In the genomic region with DNA sequence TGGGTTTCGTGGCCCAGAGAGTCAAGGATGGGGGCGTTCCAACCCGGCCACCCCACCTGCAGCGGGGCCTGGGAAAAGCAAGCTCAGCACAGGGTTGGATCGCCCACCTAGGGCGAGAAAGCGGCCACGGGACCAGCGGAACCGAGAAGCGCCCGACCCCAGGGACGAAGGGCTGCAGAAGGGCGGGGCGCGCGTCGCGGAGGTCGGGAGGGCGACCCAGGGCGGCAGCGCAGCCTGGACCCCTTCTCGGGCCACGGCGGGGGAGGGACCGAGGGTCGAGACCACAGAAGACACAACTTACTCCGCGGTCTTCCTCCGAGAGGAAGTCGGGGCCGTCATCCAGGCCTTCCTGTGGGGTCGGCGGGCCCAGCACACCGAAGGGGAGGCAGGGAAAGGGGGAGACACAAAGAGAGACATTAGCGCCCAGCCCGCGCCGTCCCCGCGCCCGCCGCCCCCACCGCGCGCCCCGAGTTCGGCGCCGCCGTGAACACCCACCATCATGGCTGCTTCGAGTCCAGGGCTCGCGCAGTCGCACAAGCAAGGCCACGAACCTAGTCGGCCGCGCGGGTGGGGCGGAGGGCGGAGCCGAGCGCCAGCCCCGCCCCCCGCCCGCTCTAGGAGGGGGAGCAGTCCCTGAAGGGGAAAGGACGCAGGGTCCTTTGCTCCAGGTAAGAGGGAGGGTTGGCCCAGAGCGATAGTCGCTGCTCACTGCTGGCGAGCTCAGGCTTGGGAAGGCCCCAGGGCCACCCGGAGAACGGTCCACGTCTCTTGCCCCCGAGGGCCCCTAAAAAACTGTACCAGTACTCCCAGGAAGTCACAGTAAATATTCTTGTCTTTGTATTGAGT, we compare ENCODE assay signal across 8 mouse cellular contexts. TPM values are rescaled to one million over a fixed set of nuclear protein-coding genes. Genes with fewer than 3 reads are reported as not detected.
DNase-seq lines count a peak whose midpoint lies in the region; ATAC-seq and TF ChIP-seq lines count a peak whose summit lies in the region.

Snx6 (minus strand) TSS at position 551 of the 846 bp plus-strand sequence.

- H3K27me3 ChIP-seq in embryonic facial prominence, embryonic 14.5 days (replicated peaks; ENCODE audit: control insufficient read depth, insufficient read depth, low read length) = no peaks in the 10 kb centered on the region
- H3K27me3 ChIP-seq in limb, embryonic 14.5 days (ENCODE audit: control insufficient read depth, insufficient read depth, low read length) = no peaks in the 10 kb centered on the region
- no peaks in the 10 kb centered on the region for H3K27me3 ChIP-seq in midbrain, postnatal 0 days (ENCODE audit: insufficient read depth, low read length)

- TF ChIP-seq CTCF in midbrain, postnatal 0 days (IDR thresholded peaks at IDR 0.05) = no peak

- peak within 1 kb of the TSS; percentile 98 for H3K4me3 ChIP-seq in embryonic facial prominence, embryonic 14.5 days (ENCODE audit: low read depth, low read length)
- peak within 1 kb of the TSS; percentile 91 for H3K4me3 ChIP-seq in limb, embryonic 14.5 days (replicated peaks; ENCODE audit: low read length)
- peak within 1 kb of the TSS; percentile 98 for H3K4me3 ChIP-seq in midbrain, postnatal 0 days (ENCODE audit: low read depth, low read length)

- DNase-seq in 3T3-L1 (ENCODE audit: low read depth, low spot score) = peak; percentile 84
- DNase-seq in adrenal gland, postnatal 4 days (ENCODE audit: low spot score in 2 of 2) = peak; percentile 63 to 74
- DNase-seq in embryonic facial prominence, embryonic 14.5 days (ENCODE audit: low spot score) = peak; percentile 94
- DNase-seq in heart, adult 8-10 months (ENCODE audit: low spot score) = peak; percentile 65
- peak; percentile 80 for DNase-seq in kidney, adult 9 months
- peak; percentile 91 for DNase-seq in limb, embryonic 14.5 days (ENCODE audit: low spot score)
- peak; percentile 91 for DNase-seq in midbrain, postnatal 0 days (ENCODE audit: low spot score)
- peak; percentile 80 to 82 for DNase-seq in spleen, postnatal 36 days (ENCODE audit: low spot score in 2 of 2)

- WGBS in embryonic facial prominence, embryonic 14.5 days = 1% methylated on average over 30 of the region's 76 CpGs
- WGBS in limb, embryonic 14.5 days = under 1% methylated on average over 73 of the region's 76 CpGs
- WGBS in midbrain, postnatal 0 days = under 1% methylated on average over 67 of the region's 76 CpGs

- peak within 1 kb of the TSS; percentile 98 for H3K9ac ChIP-seq in embryonic facial prominence, embryonic 14.5 days (ENCODE audit: low read depth, low read length)
- peak within 1 kb of the TSS; percentile 96 for H3K9ac ChIP-seq in limb, embryonic 14.5 days (ENCODE audit: low read depth, low read length, severe bottlenecking)
- peak within 1 kb of the TSS; percentile 96 for H3K9ac ChIP-seq in midbrain, postnatal 0 days (replicated peaks; ENCODE audit: low read length, poor library complexity, severe bottlenecking)

- peak within 1 kb of the TSS; percentile 84 for H3K27ac ChIP-seq in embryonic facial prominence, embryonic 14.5 days (replicated peaks; ENCODE audit: low read depth, low read length)
- peak within 1 kb of the TSS; percentile 83 for H3K27ac ChIP-seq in limb, embryonic 14.5 days (replicated peaks; ENCODE audit: low read depth, low read length)
- peak within 1 kb of the TSS; percentile 83 for H3K27ac ChIP-seq in midbrain, postnatal 0 days (ENCODE audit: low read depth, low read length)

- no peaks in the 10 kb centered on the region for H3K9me3 ChIP-seq in embryonic facial prominence, embryonic 14.5 days (ENCODE audit: control insufficient read depth, low read length)
- H3K9me3 ChIP-seq in limb, embryonic 14.5 days (ENCODE audit: control insufficient read depth, low read length) = no peaks in the 10 kb centered on the region
- no peaks in the 10 kb centered on the region for H3K9me3 ChIP-seq in midbrain, postnatal 0 days (ENCODE audit: low read length)

- H3K4me2 ChIP-seq in embryonic facial prominence, embryonic 14.5 days (ENCODE audit: low read depth, low read length) = peak within 1 kb of the TSS; percentile 61
- H3K4me2 ChIP-seq in limb, embryonic 14.5 days (replicated peaks; ENCODE audit: low read depth, low read length, severe bottlenecking) = peak within 1 kb of the TSS; percentile 56
- H3K4me2 ChIP-seq in midbrain, postnatal 0 days (ENCODE audit: low read depth, low read length, poor library complexity, severe bottlenecking) = peak within 1 kb of the TSS; percentile 59

- peak; percentile 75; the same call in 1 of the 2 replicates for TF ChIP-seq POLR2A in limb, embryonic 14.5 days (IDR thresholded peaks at IDR 0.05; ENCODE audit: borderline replicate concordance, extremely low read depth, insufficient read depth, insufficient read length)

- peak; percentile 97 for ATAC-seq in embryonic facial prominence, embryonic 14.5 days (ENCODE audit: low read depth)
- peak; percentile 96 for ATAC-seq in limb, embryonic 14.5 days (ENCODE audit: low FRiP score, low read depth)
- peak; percentile 95 for ATAC-seq in midbrain, postnatal 0 days (ENCODE audit: low FRiP score)

- 0 out of 2 replicates have a peak, but pooled peaks cover 11% of the 10 kb centered on the region for H3K36me3 ChIP-seq in embryonic facial prominence, embryonic 14.5 days (ENCODE audit: control insufficient read depth, insufficient read depth, low read length)
- H3K36me3 ChIP-seq in limb, embryonic 14.5 days (ENCODE audit: control insufficient read depth, insufficient read depth, low read length) = 0 out of 2 replicates have a peak, but pooled peaks cover 9% of the 10 kb centered on the region
- H3K36me3 ChIP-seq in midbrain, postnatal 0 days (ENCODE audit: insufficient read depth, low read length) = no peaks in the 10 kb centered on the region

- peaks cover 10% of the 10 kb centered on the region for H3K4me1 ChIP-seq in embryonic facial prominence, embryonic 14.5 days (ENCODE audit: control insufficient read depth, insufficient read depth, low read length)
- peaks cover 20% of the 10 kb centered on the region for H3K4me1 ChIP-seq in limb, embryonic 14.5 days (ENCODE audit: control insufficient read depth, insufficient read depth, low read length)
- peaks cover 10% of the 10 kb centered on the region for H3K4me1 ChIP-seq in midbrain, postnatal 0 days (ENCODE audit: insufficient read depth, low read length)

RNA-seq across cellular contexts. Expression of gene Snx6, which starts in this region (rescaled TPM):
- total RNA-seq in adrenal gland, postnatal 4 days (2021) = 10 to 100 TPM; 81.3 to 92.7 TPM
- polyA plus RNA-seq in embryonic facial prominence, embryonic 14.5 days (2014; fragmentation: Nextera tagmentation; extraction: Ambion mirVana) = 171 and 183 TPM in 2 replicates
- total RNA-seq in heart, adult 8-10 months (2022) = 10 to 100 TPM; 27.1 to 31.7 (median 29.0) TPM
- 74.6 and 90.0 TPM in 2 replicates for polyA plus RNA-seq in limb, embryonic 14.5 days (2012; rRNA removed)
- 173 and 190 TPM in 2 replicates for polyA plus RNA-seq in limb, embryonic 14.5 days (2014; fragmentation: Nextera tagmentation; extraction: Ambion mirVana)
- 76.8 and 112 TPM in 2 replicates for total RNA-seq in midbrain, postnatal 0 days (2014; rRNA removed)
- polyA plus RNA-seq in midbrain, postnatal 0 days (2015; fragmentation: Nextera tagmentation; extraction: Ambion mirVana) = 124 and 141 TPM in 2 replicates

Comparison
In these comparisons a context has a peak if more than half of its experiments do, and no peak if none do; other contexts are left out.
1. Peak in every context shown above with its lines: DNase-seq, ATAC-seq, H3K4me3 ChIP-seq and H3K27ac ChIP-seq.